Mouse (Mus musculus) gonadal fat pad, adult 2 months (tissue): ENCODE data around the gene Ebpl. TPM values are rescaled to one million over a fixed set of nuclear protein-coding genes. Genes with fewer than 3 reads are reported as not detected.
"Not testable (repeated sequence)": the region's sequence is repeated elsewhere in the genome, so short reads cannot be mapped to it uniquely, and the experiment has no call there.

ENCODE experiments used
- DNase-seq: peaks from one replicate; pipeline ENCODE4 v3.0.0-alpha.2; 2012; ENCODE audit warnings: low read depth
- polyA plus RNA-seq: library from polyadenylated mRNA; depleted of rRNA; stranded (reverse); fragments of >200 nt; gene quantifications from 2 replicates; pipeline ENCODE4 v1.2.3, GENCODE M21; 2012

Ebpl gene
- polyA plus RNA-seq, 1 experiment: 2.4 TPM

GRCm38 (mm10) chr14:61327618-61328450, 32.4 kb downstream of the Ebpl start:
- no peak for DNase-seq

- DNase-seq: not testable (repeated sequence)
These were observed 33.2 kb downstream of the Ebpl start for GRCm38 (mm10) chr14:61327007-61327406.

- DNase-seq: no peak
These were observed 37.5 kb downstream of the Ebpl start for GRCm38 (mm10) chr14:61322740-61323139.

GRCm38 (mm10) chr14:61321200-61321599, 39.0 kb downstream of the Ebpl start:
- DNase-seq: no peak

- DNase-seq: no peak
These were observed 39.5 kb downstream of the Ebpl start for GRCm38 (mm10) chr14:61320765-61321164.

- DNase-seq: no peak
These were observed 43.4 kb downstream of the Ebpl start for GRCm38 (mm10) chr14:61316861-61317260.

GRCm38 (mm10) chr14:61310963-61311362, 49.3 kb downstream of the Ebpl start:
- no peak for DNase-seq

- DNase-seq: no peak
These were observed 50.0 kb downstream of the Ebpl start for GRCm38 (mm10) chr14:61310036-61310772.

GRCm38 (mm10) chr14:61309593-61309992, 50.6 kb downstream of the Ebpl start, which contains the start of gene Arl11:
Arl11 (plus strand) TSS chr14:61309753.
- no peak for DNase-seq

GRCm38 (mm10) chr14:61303969-61304609, 56.1 kb downstream of the Ebpl start:
- no peak for DNase-seq

GRCm38 (mm10) chr14:61302428-61302827, 57.8 kb downstream of the Ebpl start:
- no peak for DNase-seq

GRCm38 (mm10) chr14:61301323-61301722, 58.9 kb downstream of the Ebpl start:
- DNase-seq: no peak

GRCm38 (mm10) chr14:61299810-61300209, 60.4 kb downstream of the Ebpl start:
- no peak for DNase-seq

- DNase-seq: no peak
These were observed 65.5 kb downstream of the Ebpl start for GRCm38 (mm10) chr14:61294738-61295079.

GRCm38 (mm10) chr14:61293884-61294737, 66.1 kb downstream of the Ebpl start:
- DNase-seq: no peak

- no peak for DNase-seq
These were observed 69.6 kb downstream of the Ebpl start for GRCm38 (mm10) chr14:61290664-61291063.

- DNase-seq: no peak
These were observed 71.5 kb downstream of the Ebpl start for GRCm38 (mm10) chr14:61288606-61289286.
